Mouse (Mus musculus): ENCODE measurements around the gene Slc6a1.
"Not testable (repeated sequence)": the region's sequence is repeated elsewhere in the genome, so short reads cannot be mapped to it uniquely, and the experiment has no call there.

Slc6a1 gene

DNA sequence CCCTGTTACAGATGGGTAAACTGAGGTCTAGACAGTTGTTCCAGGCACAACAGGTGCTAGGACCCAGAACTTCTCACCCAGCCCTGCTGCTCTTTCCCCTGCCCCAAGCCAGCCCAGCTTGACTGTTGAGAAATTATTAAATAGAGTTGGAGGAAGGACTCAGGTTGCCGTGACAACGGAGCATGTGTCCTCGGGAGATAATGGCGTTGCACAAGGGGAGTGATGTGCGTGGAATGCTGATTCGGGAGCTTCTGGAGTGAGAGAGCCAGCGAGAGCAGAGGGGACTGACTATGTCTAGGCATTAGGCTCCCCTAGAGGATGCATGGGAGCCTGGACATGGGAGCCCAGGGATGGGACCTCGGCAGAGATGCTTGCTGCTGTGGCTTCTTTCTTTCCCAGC, 7.7 kb downstream of the Slc6a1 start:
- DNase-seq (ENCODE audit: low spot score in 2 of 2): peak; percentile 70 to 76

DNA sequence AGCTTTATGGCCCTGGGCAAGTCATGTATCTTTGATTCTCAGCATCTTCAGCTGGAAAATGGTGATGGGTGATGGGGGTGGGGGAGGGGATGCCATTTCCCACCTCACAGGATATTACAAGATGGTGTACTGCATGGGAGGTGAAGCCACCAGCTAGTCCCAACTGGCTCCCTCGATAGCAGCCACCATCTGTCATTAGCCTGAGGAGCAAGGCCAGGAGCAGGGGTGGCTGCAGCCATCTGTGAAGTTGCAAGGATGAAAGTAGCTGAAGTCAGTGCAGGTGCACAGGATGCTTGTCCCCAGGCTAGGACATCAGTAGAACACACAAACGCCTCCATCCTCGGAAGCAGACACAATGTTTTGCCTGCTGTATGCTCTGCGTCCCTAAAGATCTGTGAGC, 8.5 kb downstream of the Slc6a1 start:
- DNase-seq (ENCODE audit: low spot score in 2 of 2): no peak

DNA sequence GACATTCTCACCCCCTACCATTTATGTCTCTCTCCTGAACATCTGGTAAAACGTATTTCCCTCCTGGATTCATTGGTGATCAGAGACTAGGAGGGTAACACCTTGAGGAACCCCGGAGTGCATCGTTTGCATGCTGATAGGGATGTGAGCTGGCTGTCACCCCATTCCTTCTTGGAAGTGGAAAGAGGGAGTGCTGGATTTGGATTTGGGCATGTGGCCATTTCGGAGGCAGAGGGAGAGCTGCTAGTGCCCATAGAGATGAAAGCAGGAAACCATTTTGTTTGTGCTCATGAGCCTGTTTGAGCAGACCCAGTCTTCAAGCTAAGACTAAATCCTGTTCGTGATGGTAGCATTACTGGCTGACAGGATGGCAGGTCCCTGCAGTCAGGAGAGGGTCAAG, 9.0 kb downstream of the Slc6a1 start:
- DNase-seq (ENCODE audit: low spot score in 2 of 2): no peak

DNA sequence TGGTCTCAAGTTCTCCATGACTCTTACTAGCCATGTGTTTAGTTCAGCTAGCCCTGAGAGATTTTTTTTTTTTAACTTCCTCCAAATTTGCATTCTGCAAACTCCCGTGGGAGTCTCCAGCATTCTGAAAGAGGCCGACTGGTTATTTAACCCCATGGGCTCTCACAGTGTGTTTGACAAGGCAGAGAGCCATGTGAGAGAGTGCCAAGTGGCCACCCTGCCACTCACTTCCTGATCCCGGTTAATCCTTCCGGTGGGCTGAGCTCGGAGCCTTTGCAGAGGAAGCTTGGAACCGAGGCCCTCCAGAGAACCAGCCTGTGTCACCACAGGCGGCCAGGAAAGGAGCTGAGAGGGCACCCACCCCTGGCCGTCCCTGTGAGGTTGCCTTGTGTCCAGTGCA, 11.1 kb downstream of the Slc6a1 start:
- no peak for DNase-seq (ENCODE audit: low spot score in 2 of 2)

DNA sequence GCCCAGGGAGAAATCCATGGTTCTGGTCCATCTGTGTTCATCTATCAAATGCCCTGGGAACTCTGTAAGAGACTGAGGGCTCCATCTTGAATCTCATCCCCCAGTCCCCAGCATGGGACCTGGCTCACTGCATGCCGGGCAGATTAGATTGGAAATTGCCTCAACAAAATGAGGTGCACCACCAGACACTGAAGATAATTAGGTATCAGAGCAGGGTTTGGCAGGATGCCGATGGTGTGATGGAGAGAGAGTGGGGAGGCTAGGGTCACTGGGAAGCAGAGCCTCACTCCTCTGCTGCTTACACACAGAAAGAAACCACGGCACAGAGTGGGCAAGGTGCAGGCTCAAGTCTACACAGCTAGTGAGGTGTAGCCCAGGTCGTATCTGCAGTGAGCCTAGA, 12.7 kb downstream of the Slc6a1 start:
- DNase-seq (ENCODE audit: low spot score in 2 of 2): no peak

DNA sequence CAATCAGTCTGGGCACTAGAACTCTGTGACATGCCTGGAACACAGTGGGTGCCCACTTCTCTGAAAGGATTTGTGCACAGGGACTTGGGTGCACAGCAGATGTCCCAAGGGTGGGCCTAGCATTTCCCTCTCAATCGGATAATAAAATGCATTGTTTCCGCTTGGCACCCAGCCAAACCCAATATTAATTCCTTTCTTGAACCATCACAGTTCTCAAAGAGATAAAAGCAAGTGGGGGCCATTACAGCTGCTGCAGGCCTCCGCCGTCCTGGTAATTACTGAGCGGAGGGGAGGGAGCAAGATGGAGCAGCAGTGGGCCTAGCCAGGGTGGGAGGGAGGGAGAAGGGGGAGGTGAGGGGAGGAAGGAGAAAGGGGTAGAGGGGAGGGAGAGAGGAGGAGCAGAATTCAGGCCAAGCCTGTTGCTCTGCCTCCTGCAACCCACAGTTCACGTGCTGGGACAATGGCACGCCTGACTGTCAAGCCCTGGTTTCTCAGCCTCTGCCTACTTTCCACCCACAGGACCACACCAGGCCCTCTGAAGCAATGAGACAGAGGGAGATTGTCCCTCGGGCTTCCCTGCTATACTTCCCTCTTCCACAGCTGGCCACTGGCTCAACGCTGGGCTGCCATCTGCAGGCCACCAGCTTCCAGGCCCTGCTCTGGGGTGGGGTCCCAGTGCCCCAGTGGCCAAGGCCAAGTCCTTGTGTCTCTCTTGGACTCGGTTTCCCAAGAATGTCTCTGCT, 15.0 kb downstream of the Slc6a1 start:
- peak in 1 of 2 experiments; percentile 57 for DNase-seq (ENCODE audit: low spot score in 2 of 2)

DNA sequence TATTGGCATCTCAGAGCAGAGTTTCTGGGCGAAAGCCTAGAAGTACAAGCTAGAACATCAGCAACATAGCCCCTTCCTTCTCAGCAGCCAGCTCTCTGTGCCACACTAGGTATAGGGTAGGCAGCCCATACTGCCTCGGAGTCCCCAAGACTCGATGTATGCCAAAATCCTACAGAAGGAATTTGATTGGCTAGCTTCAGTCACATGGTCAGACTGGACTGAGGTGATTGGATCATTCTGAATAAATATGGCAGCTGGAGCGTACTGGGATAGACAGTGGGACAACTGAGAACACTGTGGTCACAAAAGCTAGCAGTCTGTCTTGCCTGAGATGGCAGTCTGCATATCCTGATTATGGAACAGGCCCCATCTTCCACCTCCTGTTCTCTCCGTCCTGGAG, 17.3 kb downstream of the Slc6a1 start:
- no peak for DNase-seq (ENCODE audit: low spot score in 2 of 2)

DNA sequence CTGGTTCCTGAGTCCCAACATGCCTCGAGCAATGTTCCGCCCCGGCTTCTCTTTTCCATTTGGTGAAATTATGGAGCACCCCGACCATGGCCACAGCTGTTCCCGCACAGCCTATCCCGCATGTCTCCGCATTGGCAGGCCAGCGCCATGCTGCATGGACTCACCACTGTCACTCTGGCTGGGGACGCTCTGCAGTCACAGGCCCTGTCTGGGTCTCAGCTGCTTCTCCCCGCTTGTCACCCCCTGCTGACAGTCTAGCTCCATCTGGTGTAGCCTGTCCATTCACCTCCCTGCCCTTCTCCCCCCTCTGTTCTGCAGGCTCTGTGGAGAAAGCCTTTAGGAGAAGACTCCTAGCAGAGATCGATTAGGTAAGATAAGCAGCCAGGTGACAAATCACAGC, 18.3 kb downstream of the Slc6a1 start:
- no peak for DNase-seq (ENCODE audit: low spot score in 2 of 2)

DNA sequence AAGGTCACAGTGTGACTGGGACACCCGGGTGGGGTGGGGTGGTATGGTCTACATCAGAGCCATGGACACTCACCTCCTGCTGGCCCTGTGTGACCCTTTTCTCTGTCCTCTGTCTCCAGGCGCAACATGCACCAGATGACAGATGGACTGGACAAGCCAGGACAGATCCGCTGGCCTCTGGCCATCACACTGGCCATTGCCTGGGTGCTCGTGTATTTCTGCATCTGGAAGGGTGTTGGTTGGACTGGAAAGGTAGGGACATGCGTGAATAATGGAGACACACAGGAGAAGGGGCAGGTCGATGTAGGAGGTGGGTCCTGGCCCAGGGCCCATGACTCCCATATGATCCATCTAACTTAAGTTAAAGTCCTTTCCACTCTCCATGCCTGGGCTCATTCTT, 22.2 kb downstream of the Slc6a1 start:
- no peak for DNase-seq (ENCODE audit: low spot score in 2 of 2)

DNA sequence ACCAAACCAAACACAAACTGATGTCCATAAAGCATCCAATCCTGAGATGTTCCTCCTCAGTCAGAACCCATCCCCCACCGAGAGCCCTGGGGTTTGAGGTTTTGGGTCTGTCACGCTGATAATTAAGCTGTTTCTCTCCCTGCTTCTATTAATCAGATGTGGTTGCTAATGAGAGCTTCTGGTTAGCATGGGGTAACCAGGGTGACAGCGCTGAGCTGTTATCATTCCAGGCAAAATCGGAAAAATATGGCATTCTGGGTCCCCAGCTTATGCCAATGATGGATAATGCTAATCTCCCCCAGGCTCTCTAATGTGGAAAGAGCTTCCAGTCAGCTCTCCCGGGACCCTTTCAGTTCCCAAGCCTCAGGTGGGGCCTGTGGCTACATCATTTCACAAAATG, 38.1 kb downstream of the Slc6a1 start:
- no peak for DNase-seq (ENCODE audit: low spot score in 2 of 2)

DNA sequence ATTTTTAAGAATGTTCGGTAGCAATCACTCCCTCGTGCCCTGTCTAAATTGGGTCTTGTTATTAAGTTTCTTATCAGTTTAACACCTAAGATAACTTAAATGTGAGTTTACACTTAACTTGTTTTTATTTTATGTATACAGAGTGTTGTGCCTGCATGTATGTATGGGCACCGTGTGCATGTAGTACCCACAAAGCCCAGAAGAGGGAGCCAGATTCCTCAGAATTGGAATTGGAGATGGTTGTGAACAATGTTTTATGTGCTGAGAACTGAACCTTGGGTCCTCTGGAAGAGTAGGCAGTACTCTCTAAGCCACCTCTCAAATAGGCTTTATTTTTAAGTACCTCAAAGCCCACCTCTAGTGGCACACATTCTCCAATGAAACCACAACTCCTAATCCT, 38.7 kb downstream of the Slc6a1 start:
- DNase-seq (ENCODE audit: low spot score in 2 of 2): no peak

DNA sequence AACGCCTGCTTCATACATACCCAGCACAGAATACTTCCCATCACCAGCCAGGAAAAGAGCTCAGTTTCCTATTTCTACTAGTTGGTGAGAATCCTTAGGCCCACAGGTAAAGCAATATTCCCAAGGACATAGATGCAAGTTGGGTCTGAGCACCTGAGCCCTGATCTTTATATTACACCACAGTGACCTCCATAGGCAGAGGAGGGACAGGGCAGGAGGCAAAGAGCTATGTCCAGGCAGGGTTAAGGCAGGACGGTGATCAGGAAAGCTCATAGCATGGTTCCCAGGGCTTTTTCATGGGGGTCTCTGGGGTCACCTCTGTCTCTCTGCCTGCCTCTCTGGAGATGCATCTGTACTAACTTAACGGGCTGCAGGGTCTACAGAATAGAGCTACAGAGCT, 40.5 kb downstream of the Slc6a1 start:
- no peak for DNase-seq (ENCODE audit: low spot score in 2 of 2)

DNA sequence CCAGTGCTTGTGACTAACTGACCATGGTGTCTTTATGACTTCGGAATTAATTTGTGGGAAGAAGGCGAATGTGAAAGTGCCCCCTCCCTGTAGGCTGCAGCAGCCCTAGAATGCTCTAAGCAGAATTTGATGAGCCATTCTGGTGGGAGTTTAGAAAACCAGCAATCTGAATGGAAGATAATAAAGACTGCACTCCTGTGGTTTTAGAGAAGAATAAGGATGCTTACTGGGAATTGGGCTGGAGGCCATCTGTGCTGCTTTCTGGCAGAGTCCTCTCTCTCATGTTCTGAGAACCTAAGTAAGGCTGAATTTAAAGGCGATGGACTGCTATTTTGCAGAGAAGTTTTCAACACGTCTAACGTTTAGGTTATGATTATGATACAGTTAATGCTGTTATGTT, 42.4 kb downstream of the Slc6a1 start:
- no peak for DNase-seq (ENCODE audit: low spot score in 2 of 2)

DNA sequence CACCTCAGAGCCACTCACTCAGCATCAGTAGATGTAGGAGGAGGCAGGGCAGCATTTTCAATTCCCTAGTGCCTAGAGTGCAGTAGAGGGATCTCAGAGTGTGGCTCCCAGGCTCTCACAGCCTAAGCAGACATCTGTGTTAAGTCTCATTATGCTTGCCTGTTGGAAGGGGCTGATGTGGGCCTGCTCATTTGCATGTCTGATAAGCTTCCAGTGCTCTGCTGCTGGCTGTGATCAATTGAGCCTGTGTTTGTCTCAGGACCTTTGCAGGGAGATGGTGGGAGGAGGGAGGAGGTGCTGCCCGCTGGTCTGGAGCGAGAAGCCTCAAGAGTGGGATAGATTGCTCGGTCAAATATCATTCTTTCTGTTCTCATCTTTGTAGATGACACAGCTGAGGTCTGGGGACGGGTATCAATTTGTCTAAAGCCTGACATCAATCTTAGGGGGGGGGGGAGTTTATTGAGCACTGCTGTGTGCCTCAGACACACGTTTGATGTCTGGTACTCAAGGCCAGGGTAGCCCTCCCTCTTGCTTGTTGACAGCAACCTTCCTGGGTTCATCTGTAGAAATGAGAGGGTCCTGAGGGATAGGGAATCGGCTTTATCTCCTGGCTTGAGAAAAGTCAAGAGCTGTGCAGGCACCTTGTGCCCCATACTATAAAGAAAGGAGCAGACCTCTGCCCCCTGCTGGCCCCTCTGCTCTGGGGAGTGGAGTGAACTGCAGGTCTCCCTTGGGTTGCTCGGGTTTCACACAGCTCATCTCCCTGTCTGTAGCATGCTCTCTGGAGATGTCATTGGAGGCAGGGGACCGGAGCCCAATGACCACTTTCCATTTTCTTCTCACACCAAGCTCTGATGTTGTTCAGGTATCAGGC, 47.4 kb downstream of the Slc6a1 start:
- DNase-seq (ENCODE audit: low spot score in 2 of 2): no peak

DNA sequence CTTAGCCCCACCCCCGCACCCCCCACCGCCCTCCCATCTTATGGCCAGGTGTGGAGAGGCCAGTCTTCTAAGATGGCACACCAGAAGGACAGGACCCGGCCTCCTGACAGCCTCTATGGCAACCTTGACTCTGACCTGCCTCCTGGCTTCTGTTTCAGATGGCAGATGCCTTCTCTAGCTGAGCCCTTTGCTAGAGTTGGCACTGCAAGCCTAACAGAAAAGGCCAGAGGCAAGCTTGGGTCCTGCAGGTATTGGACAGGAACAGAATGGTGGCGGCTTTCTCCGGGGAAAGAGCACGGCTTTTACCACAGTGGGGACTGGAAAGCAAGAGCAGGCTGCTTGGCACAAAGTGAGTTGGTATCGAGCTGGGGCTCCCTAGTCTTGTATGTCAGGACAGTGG, 49.5 kb downstream of the Slc6a1 start:
- DNase-seq (ENCODE audit: low spot score in 2 of 2): no peak

DNA sequence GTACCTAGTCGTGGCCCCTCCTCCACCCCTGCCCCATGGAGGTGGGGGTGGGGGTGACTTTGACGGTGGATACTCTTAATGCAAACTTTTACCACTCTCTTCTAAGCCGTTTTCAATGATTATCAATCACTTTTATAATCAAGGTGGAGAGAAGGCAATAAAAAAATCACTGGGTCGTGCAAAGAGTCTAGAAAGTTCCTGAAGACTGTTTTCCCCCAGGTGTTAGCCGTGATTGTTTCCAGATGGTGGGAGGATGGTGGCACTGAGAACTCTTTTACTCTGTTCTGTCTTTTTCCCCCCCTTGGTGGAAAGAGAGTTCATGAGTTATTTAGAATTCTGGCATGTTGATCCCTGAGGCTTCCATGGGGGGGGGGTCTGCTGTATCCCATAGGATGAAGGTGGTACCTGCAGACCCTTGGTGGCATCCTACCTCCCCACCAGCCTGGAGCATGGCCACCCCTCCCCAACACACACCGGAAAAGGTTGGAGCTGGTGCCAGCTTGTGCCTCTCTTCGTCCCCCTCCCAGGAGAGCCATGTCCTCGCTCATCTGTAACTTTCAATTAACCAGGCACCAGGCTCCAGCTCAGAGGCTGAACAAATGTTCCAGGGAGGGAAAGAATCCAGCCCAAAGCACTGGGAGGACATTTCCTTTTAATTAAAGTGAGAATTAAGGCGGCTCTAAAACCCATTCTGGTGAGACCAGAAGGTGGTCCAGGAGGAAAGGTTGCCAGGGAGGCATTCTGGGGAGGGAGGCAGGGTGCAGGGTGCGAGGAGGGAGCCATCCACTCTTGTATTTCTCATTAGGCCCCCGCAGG, 53.9 kb downstream of the Slc6a1 start:
- DNase-seq (ENCODE audit: low spot score in 2 of 2): no peak

DNA sequence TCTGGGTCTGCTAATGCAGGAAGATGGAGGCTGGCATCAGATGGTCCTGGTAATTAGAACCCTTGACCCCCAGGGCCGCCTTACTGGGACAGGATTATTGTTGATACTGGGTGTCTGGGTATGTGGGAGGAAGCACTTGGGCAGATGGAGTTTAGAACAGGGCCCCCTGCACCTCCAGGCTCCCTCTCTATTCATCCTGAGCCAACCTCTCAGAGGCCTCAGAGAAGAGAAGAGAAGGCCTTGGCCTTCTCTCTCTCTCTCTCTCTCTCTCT, 54.4 kb downstream of the Slc6a1 start:
- DNase-seq (ENCODE audit: low spot score in 2 of 2): no peak

DNA sequence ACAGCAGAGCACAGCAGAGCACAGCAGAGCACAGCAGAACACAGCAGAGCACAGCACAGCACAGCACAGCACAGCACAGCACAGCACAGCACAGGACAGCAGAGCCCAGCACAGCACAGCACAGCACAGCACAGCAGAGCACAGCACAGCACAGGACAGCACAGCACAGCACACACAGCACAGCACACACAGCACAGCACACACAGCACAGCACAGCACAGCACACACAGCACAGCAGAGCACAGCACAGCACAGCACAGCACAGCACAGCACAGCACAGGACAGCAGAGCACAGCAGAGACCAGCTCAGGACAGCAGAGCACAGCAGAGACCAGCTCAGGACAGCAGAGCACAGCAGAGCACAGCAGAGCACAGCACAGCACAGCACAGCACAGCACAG, 58.9 kb downstream of the Slc6a1 start:
- DNase-seq (ENCODE audit: low spot score in 2 of 2): not testable (repeated sequence)

DNA sequence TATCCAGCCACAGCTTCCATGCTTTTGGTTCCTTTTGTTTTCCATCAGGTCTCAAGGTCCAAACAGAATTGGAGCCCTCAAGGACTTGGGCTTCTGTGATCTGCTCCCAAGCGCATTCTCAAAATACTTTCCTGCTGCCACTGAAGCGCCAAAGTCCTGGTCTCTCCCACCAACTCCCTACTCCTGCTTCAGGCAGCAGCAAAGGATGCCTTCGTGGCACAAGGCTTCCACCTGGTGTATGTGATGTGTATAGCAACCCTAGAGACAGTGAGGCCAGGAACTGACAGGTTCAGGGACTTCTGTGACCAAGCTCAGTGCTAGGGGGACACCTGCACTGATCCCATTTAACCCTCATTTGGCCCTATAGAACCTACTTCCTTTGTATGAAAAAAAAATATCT, 61.3 kb downstream of the Slc6a1 start:
- peak in 1 of 2 experiments; percentile 62 for DNase-seq (ENCODE audit: low spot score in 2 of 2)

DNA sequence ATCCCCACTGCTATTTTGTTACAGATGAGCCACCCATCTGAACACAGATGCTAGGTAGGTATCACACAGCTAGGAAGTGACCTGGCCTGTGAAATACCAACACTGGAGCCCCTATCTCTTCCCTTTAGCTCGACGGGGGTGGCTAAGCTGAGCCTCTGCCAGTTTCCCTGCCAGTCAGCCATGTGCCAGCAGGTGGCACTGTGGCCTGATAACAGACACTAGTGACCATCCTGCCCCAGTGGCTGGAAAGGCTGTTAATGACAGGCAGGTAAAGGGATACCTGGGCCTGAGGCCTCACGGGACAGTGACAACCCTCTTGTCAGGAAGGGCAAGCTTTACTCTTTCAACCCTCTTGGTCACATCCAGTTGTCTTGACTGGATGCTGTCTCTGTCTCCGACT, 62.7 kb downstream of the Slc6a1 start:
- peak in 1 of 2 experiments; percentile 62 for DNase-seq (ENCODE audit: low spot score in 2 of 2)

DNA sequence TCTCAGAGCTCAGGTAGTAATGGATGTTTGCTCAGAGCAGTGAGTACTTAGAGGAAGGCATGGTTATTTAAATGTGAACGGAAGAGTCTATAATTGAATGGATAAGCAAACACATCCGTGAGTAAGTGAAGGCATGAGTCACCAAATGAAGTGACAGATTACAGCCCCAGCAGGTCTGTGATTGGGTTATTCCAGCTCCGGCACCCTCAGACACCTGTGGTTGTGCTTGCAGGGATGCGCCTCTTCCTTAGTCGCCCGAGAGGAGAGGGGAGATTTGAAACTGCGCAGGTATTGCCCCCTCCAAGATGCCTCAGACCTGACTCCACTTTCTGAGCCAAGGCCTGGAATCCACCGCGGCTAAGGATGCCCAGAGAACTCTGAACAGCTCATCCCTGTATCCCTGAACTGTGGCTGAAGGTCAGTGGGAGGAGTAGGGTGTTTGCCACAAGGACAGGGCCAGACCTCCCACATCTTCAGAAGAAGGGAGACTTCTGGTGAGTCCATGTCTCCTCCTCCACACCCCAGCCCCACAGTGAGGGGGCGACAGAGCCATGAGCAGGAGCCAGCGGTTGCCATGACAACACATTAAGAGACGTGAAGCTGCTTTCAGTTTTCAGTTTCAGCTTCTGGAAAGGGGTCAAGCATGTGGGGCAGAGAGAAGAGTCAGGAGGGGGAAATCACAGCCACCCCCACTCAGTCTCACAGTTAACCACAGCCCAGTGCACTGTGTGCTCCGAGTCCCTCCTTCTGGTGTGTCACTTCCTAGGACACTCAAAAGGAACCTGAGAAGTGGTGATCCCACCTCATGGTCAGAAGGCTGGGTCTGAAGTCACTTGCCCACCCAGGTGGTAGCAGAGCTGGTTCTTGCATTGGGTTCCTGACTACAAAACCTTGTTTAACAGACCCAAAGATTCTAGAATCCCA, 65.7 kb downstream of the Slc6a1 start:
- DNase-seq (ENCODE audit: low spot score in 2 of 2): peak; percentile 61 to 73

DNA sequence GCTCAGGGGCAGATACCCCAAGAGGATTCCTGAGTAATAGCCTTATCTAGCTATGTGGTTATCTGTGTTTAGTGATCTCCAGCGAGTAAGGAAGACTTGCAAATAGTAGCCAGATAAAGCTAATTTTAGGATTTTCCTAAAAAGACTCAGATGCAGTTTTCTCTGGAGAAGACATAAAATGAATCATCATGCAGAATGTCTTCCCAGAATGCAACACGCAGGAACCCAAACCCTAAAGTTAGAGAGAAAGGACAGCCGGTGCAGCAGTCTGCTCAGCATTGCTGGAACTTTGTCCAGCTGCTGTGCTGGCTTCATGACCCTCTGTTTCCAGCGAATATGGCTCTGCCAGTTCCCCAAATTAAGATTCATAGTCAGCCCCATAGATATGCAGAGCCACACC, 72.2 kb downstream of the Slc6a1 start:
- no peak for DNase-seq (ENCODE audit: low spot score in 2 of 2)
